Mouse (Mus musculus) T-helper 2 cell (primary cell): ENCODE results near the gene Polr3a.
"Not testable (repeated sequence)": the region's sequence is repeated elsewhere in the genome, so short reads cannot be mapped to it uniquely, and the experiment has no call there.

Experiments
- in situ Hi-C: fragments of 300-600 bp; cut with MboI, MseI; formaldehyde crosslinking; loops from one replicate; pipeline ENCODE4 v1.15.1; 2025; ENCODE audit warnings: high pct_unique_total_duplicates

The Polr3a gene

GRCm38 (mm10) chr14:24496507-24496906 lies 9.6 kb upstream of the Polr3a start:
- in situ Hi-C loops: loop anchor here (25.0 kb wide), 1 partner anchor 1266 kb away; the partner anchor contains the start of gene Zcchc24

DNA sequence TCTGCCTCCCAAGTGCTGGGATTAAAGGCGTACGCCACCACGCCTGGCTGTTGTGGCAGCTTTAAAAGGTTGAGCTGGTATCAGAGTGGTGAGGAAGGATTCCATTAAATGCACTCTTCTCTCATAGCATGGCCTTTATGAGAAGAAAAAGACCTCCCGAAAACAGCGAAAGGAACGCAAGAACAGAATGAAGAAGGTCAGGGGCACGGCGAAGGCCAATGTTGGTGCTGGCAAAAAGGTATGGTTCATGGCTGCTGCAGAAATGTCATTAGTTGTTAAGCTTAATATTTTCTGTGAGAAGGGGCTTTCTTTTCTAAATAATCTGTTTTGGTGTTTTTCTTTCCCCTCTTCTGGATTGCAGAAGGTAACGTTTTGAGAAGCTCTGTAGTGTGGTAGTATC lies 6.4 kb upstream of the Polr3a start:
- in situ Hi-C loops: loop anchor here (25.0 kb wide), 1 partner anchor 1269 kb away; the partner anchor contains the start of gene Zcchc24

- in situ Hi-C loops: loop anchor here (25.0 kb wide), 1 partner anchor 1271 kb away; the partner anchor contains the start of gene Zcchc24
Observed at GRCm38 (mm10) chr14:24491266-24491981, 4.6 kb upstream of the Polr3a start.

DNA sequence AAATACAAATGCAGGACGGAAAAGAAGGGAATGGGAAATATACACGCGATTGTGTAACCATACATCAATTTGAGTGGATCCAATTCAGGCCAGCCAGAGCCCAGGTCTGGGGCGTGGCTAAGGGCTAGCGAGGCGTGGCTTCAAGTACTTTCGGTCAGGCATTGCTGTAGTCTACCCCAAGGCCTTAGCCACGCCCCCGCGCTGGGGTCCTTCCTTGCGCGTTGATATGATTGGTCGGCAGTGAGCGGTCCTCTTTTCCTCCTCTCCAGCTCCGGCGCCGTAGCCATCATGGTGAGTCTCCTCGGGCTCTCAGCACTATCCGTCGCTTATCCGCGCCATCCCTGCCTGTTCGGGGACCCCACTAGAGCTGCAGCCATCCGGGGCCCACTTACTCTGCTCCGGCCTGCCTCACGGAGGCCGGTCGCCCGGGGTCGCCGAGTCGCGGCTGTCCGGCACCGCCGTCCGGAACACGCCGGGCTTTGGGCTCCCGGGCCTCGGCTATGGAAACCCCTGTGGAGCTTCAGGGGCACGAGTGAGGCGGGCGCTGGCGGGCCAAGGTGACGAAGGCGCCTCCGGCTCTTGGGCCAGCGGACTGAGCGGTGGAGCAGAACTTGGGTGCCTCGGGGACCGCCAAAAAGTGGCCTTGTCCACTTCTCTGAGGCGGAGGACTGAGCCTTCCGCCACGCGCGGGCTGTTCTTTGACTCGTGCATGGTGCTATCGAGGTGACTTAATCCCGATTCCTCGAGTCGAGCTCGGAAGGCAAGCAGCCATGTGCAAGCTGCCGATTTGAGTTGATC lies 3.8 kb upstream of the Polr3a start:
- in situ Hi-C loops: loop anchor here (25.0 kb wide), 1 partner anchor 1272 kb away; the partner anchor contains the start of gene Zcchc24

DNA sequence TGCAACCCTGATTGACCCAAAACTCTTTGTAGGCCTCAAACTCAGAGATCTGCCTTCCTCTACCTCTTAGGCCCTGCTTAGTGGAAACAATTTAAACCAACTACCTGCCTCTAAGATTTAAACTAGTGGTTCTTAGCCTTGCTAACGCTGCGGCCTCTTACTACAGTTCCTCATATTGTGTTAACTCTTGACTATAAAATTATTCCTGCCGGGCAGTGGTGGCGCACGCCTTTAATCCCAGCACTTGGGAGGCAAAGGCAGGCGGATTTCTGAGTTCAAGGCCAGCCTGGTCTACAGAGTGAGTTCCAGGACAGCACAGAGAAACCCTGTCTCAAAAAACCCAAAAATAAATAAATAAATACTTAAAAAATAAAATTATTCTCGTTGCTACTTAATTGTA lies 2.9 kb upstream of the Polr3a start:
- in situ Hi-C loops: loop anchor here (25.0 kb wide), 1 partner anchor 1273 kb away; the partner anchor contains the start of gene Zcchc24

DNA sequence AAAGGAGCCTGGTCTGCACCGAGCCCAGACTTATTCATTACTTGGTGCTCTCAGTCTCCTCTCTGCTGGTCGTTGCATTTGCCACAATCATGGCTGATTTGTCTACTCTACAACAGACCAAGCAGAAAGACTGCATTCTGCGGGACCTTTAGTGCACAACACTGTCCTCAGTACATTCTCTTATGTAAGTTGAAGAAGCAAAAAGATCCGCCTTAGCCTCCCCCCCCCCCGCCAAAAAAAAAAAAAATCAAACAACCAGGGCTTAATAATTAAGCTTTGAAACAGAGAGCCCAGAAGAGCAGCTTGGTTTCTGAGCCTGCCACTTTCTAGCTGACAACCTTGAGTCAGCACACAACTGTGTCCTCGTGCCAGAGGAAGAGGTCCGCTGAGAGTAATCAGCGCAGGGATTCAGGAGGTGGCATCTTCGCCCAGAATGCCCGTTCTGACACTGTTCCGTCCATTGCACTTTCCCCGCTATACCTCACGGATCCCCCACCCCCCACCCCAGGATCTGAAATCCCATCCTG lies 554 bp downstream of the Polr3a start:
- in situ Hi-C loops: loop anchor here (25.0 kb wide), 1 partner anchor 1276 kb away; the partner anchor contains the start of gene Zcchc24

DNA sequence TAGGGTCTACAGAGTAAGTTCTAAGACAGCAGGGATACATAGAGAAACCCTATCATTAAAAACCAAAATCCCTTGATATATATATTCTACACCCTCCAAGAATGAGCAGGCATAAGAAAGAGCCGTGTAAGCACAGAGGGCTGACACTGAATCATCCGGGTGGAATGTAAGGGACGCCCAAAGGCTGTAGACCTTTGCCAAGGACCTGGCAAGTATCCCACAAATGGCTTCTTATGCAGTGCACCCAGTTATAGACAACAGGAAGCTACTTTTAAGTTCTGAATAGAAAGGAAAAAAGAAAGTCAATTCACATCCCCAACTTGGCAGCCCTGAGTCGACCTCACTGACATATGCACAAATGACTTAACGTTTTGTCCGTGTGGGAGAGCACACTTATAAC lies 18.1 kb downstream of the Polr3a start:
- in situ Hi-C loops: no loop called here

DNA sequence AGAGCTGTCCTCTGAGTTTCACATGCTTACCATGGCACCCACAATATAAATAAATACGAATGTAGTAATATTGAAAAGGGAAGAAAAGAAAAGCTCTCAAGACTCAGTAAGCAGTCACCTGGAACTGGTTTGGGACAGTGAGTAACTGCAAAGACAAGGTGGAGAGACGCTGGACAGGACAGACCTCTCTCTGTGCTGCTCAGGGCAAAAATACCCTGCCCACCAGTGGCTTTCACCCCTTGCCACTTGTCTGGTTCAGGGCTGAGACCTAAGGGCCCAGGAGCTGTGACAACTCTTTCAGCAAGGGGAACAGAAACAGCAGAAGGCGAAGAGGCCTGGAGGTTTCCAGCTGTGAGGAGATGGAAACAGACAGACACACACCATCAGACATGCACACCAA lies 28.7 kb downstream of the Polr3a start:
- in situ Hi-C loops: no loop called here

GRCm38 (mm10) chr14:24443529-24443928 lies 43.3 kb downstream of the Polr3a start:
- in situ Hi-C loops: not testable (repeated sequence)
